Mouse (Mus musculus): ENCODE measurements around the gene Csrp3. TPM values are rescaled to one million over a fixed set of nuclear protein-coding genes. Genes with fewer than 3 reads are reported as not detected.
A peak's percentile ranks its signal among the peaks of the same experiment; 100 is the strongest.

Gene Csrp3
- polyA plus RNA-seq, 1 experiment from 2014 or later, result 4.0 TPM

- 54% methylated on average over 6 of the region's 6 CpGs for WGBS
- Histone ChIP-seq H3K4me1 (ENCODE audit: control insufficient read depth, insufficient read depth, low read length) (no peaks in the 10 kb centered on the region), H3K27me3 (ENCODE audit: control insufficient read depth, insufficient read depth, low read length) (no peaks in the 10 kb centered on the region), H3K9me3 (replicated peaks; ENCODE audit: control insufficient read depth, low read length) (no peaks in the 10 kb centered on the region), H3K36me3 (replicated peaks; ENCODE audit: control insufficient read depth, insufficient read depth, low read depth, low read length) (no peaks in the 10 kb centered on the region), H3K4me3 (ENCODE audit: low read depth, low read length) (no peak overlapping the region), H3K27ac (replicated peaks; ENCODE audit: low read depth, low read length) (no peak overlapping the region), H3K4me2 (ENCODE audit: low read depth, low read length) (no peak overlapping the region), H3K9ac (replicated peaks; ENCODE audit: low read length) (no peak overlapping the region)
- DNase-seq (ENCODE audit: low spot score) (no peak), ATAC-seq (replicated peaks; ENCODE audit: insufficient number of reproducible peaks, low FRiP score, low TSS enrichment, low read depth) (no peak)
Observed at GRCm38 (mm10) chr7:48846755-48847154, 1.1 kb downstream of the Csrp3 start.

- H3K9ac ChIP-seq (replicated peaks; ENCODE audit: low read length), result no peak overlapping the region
- peak; percentile 16 for DNase-seq (ENCODE audit: low spot score)
- H3K4me2 ChIP-seq (ENCODE audit: low read depth, low read length), result no peak overlapping the region
- WGBS, result 71% methylated on average over 12 of the region's 12 CpGs
- no peak; the same call in 1 of the 2 replicates for ATAC-seq (replicated peaks; ENCODE audit: insufficient number of reproducible peaks, low FRiP score, low TSS enrichment, low read depth)
- no peaks in the 10 kb centered on the region for H3K27me3 ChIP-seq (ENCODE audit: control insufficient read depth, insufficient read depth, low read length)
- no peaks in the 10 kb centered on the region for H3K4me1 ChIP-seq (ENCODE audit: control insufficient read depth, insufficient read depth, low read length)
- H3K27ac ChIP-seq (replicated peaks; ENCODE audit: low read depth, low read length), result no peak overlapping the region
- H3K4me3 ChIP-seq (ENCODE audit: low read depth, low read length), result no peak overlapping the region
- no peaks in the 10 kb centered on the region for H3K36me3 ChIP-seq (replicated peaks; ENCODE audit: control insufficient read depth, insufficient read depth, low read depth, low read length)
- H3K9me3 ChIP-seq (replicated peaks; ENCODE audit: control insufficient read depth, low read length), result no peaks in the 10 kb centered on the region
Observed at GRCm38 (mm10) chr7:48845213-48845973, 2.4 kb downstream of the Csrp3 start.

- Histone ChIP-seq H3K9ac (replicated peaks; ENCODE audit: low read length) (no peak overlapping the region), H3K27ac (replicated peaks; ENCODE audit: low read depth, low read length) (no peak overlapping the region), H3K4me1 (ENCODE audit: control insufficient read depth, insufficient read depth, low read length) (no peaks in the 10 kb centered on the region), H3K4me2 (ENCODE audit: low read depth, low read length) (no peak overlapping the region), H3K27me3 (ENCODE audit: control insufficient read depth, insufficient read depth, low read length) (no peaks in the 10 kb centered on the region), H3K9me3 (replicated peaks; ENCODE audit: control insufficient read depth, low read length) (no peaks in the 10 kb centered on the region), H3K4me3 (ENCODE audit: low read depth, low read length) (no peak overlapping the region), H3K36me3 (replicated peaks; ENCODE audit: control insufficient read depth, insufficient read depth, low read depth, low read length) (no peaks in the 10 kb centered on the region)
- WGBS, result 92% methylated on average over 5 of the region's 5 CpGs
- DNase-seq (ENCODE audit: low spot score) (no peak), ATAC-seq (replicated peaks; ENCODE audit: insufficient number of reproducible peaks, low FRiP score, low TSS enrichment, low read depth) (no peak)
Observed at GRCm38 (mm10) chr7:48843541-48843940, 4.3 kb downstream of the Csrp3 start.

GRCm38 (mm10) chr7:48842353-48842752, 5.5 kb downstream of the Csrp3 start:
- Histone ChIP-seq H3K9me3 (replicated peaks; ENCODE audit: control insufficient read depth, low read length) (no peaks in the 10 kb centered on the region), H3K4me3 (ENCODE audit: low read depth, low read length) (no peak overlapping the region), H3K4me2 (ENCODE audit: low read depth, low read length) (no peak overlapping the region), H3K4me1 (ENCODE audit: control insufficient read depth, insufficient read depth, low read length) (no peaks in the 10 kb centered on the region), H3K27me3 (ENCODE audit: control insufficient read depth, insufficient read depth, low read length) (no peaks in the 10 kb centered on the region), H3K27ac (replicated peaks; ENCODE audit: low read depth, low read length) (no peak overlapping the region), H3K36me3 (replicated peaks; ENCODE audit: control insufficient read depth, insufficient read depth, low read depth, low read length) (no peaks in the 10 kb centered on the region), H3K9ac (replicated peaks; ENCODE audit: low read length) (no peak overlapping the region)
- DNase-seq (ENCODE audit: low spot score) (no peak), ATAC-seq (replicated peaks; ENCODE audit: insufficient number of reproducible peaks, low FRiP score, low TSS enrichment, low read depth) (no peak)
- WGBS, result 79% methylated on average over 3 of the region's 3 CpGs

GRCm38 (mm10) chr7:48841538-48841937, 6.3 kb downstream of the Csrp3 start:
- 68% methylated on average over 4 of the region's 4 CpGs for WGBS
- Histone ChIP-seq H3K27me3 (ENCODE audit: control insufficient read depth, insufficient read depth, low read length) (no peaks in the 10 kb centered on the region), H3K4me3 (ENCODE audit: low read depth, low read length) (no peak overlapping the region), H3K4me1 (ENCODE audit: control insufficient read depth, insufficient read depth, low read length) (no peaks in the 10 kb centered on the region), H3K9ac (replicated peaks; ENCODE audit: low read length) (no peak overlapping the region), H3K4me2 (ENCODE audit: low read depth, low read length) (no peak overlapping the region), H3K36me3 (replicated peaks; ENCODE audit: control insufficient read depth, insufficient read depth, low read depth, low read length) (no peaks in the 10 kb centered on the region), H3K9me3 (replicated peaks; ENCODE audit: control insufficient read depth, low read length) (no peaks in the 10 kb centered on the region), H3K27ac (replicated peaks; ENCODE audit: low read depth, low read length) (no peak overlapping the region)
- no peak for ATAC-seq (replicated peaks; ENCODE audit: insufficient number of reproducible peaks, low FRiP score, low TSS enrichment, low read depth)
- DNase-seq (ENCODE audit: low spot score), result no peak

- no peak overlapping the region for H3K27ac ChIP-seq (replicated peaks; ENCODE audit: low read depth, low read length)
- ATAC-seq (replicated peaks; ENCODE audit: insufficient number of reproducible peaks, low FRiP score, low TSS enrichment, low read depth), result no peak
- no peak overlapping the region for H3K9ac ChIP-seq (replicated peaks; ENCODE audit: low read length)
- H3K4me3 ChIP-seq (ENCODE audit: low read depth, low read length), result no peak overlapping the region
- DNase-seq (ENCODE audit: low spot score), result no peak
- 82% methylated on average over 2 of the region's 2 CpGs for WGBS
- H3K4me2 ChIP-seq (ENCODE audit: low read depth, low read length), result no peak overlapping the region
- H3K4me1 ChIP-seq (ENCODE audit: control insufficient read depth, insufficient read depth, low read length), result no peaks in the 10 kb centered on the region
- H3K36me3 ChIP-seq (replicated peaks; ENCODE audit: control insufficient read depth, insufficient read depth, low read depth, low read length), result no peaks in the 10 kb centered on the region
- H3K9me3 ChIP-seq (replicated peaks; ENCODE audit: control insufficient read depth, low read length), result no peaks in the 10 kb centered on the region
- H3K27me3 ChIP-seq (ENCODE audit: control insufficient read depth, insufficient read depth, low read length), result no peaks in the 10 kb centered on the region
Observed at GRCm38 (mm10) chr7:48840545-48840944, 7.3 kb downstream of the Csrp3 start.

- no peaks in the 10 kb centered on the region for H3K36me3 ChIP-seq (replicated peaks; ENCODE audit: control insufficient read depth, insufficient read depth, low read depth, low read length)
- H3K9me3 ChIP-seq (replicated peaks; ENCODE audit: control insufficient read depth, low read length), result no peaks in the 10 kb centered on the region
- no peak for ATAC-seq (replicated peaks; ENCODE audit: insufficient number of reproducible peaks, low FRiP score, low TSS enrichment, low read depth)
- no peak overlapping the region for H3K9ac ChIP-seq (replicated peaks; ENCODE audit: low read length)
- H3K27ac ChIP-seq (replicated peaks; ENCODE audit: low read depth, low read length), result no peak overlapping the region
- no peak for DNase-seq (ENCODE audit: low spot score)
- H3K4me2 ChIP-seq (ENCODE audit: low read depth, low read length), result no peak overlapping the region
- 71% methylated on average over 2 of the region's 2 CpGs for WGBS
- no peaks in the 10 kb centered on the region for H3K27me3 ChIP-seq (ENCODE audit: control insufficient read depth, insufficient read depth, low read length)
- H3K4me1 ChIP-seq (ENCODE audit: control insufficient read depth, insufficient read depth, low read length), result no peaks in the 10 kb centered on the region
- no peak overlapping the region for H3K4me3 ChIP-seq (ENCODE audit: low read depth, low read length)
Observed at GRCm38 (mm10) chr7:48838434-48838833, 9.4 kb downstream of the Csrp3 start.

- Histone ChIP-seq H3K36me3 (replicated peaks; ENCODE audit: control insufficient read depth, insufficient read depth, low read depth, low read length) (no peaks in the 10 kb centered on the region), H3K4me2 (ENCODE audit: low read depth, low read length) (no peak overlapping the region), H3K4me1 (ENCODE audit: control insufficient read depth, insufficient read depth, low read length) (no peaks in the 10 kb centered on the region), H3K4me3 (ENCODE audit: low read depth, low read length) (no peak overlapping the region), H3K9ac (replicated peaks; ENCODE audit: low read length) (no peak overlapping the region), H3K9me3 (replicated peaks; ENCODE audit: control insufficient read depth, low read length) (no peaks in the 10 kb centered on the region), H3K27ac (replicated peaks; ENCODE audit: low read depth, low read length) (no peak overlapping the region), H3K27me3 (ENCODE audit: control insufficient read depth, insufficient read depth, low read length) (no peaks in the 10 kb centered on the region)
- WGBS, result 70% methylated on average over 6 of the region's 6 CpGs
- DNase-seq (ENCODE audit: low spot score), result no peak
- ATAC-seq (replicated peaks; ENCODE audit: insufficient number of reproducible peaks, low FRiP score, low TSS enrichment, low read depth), result no peak
Observed at GRCm38 (mm10) chr7:48836949-48837348, 10.9 kb downstream of the Csrp3 start.

All from embryonic facial prominence, embryonic 11.5 days (tissue).